Mouse (Mus musculus): ENCODE results near the gene Ccnd3.
"Not testable (repeated sequence)": the region's sequence is repeated elsewhere in the genome, so short reads cannot be mapped to it uniquely, and the experiment has no call there.

Ccnd3 gene

DNA sequence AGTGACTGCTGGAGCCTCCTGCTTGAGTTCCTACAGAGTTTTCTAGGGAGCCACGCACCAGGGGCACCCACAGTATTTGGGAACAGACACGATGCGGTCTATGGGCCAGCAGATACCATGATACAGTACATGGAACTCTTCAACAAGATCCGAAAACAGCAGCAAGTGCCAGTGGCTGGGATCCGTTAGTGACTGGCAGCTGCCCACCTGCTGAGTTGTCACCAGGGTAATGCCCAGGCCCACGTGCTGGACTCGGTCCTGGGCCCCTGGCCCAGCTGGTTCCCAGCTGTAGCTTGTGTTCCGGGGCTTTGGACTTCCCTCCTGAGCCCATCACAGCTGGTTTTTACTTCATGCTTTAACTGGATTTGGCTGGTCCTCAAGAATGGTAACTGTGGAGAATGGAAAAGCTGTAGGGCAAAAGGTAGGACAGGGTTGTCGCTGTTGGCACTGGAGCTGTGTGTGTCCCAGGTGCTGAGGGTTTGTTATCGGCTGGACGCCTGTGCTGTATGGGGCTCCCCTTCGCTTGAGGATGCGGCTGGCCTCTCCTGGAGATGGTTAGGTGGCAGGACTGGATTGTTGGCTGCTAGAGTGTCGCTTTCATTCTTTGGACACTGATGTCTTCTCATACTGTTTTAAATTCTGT, 118.2 kb downstream of the Ccnd3 start:
- H3K4me1 ChIP-seq (replicated peaks; ENCODE audit: low read depth, low read length), result peaks cover 54% of the 10 kb centered on the region
- TF ChIP-seq POU5F1 (IDR thresholded peaks at IDR 0.05; ENCODE audit: borderline replicate concordance, low read length) (no peak), NANOG (IDR thresholded peaks at IDR 0.05; ENCODE audit: borderline replicate concordance, low read length) (no peak), CTCF (conservative IDR thresholded peaks at IDR 0.05; ENCODE audit: low read length) (no peak)

DNA sequence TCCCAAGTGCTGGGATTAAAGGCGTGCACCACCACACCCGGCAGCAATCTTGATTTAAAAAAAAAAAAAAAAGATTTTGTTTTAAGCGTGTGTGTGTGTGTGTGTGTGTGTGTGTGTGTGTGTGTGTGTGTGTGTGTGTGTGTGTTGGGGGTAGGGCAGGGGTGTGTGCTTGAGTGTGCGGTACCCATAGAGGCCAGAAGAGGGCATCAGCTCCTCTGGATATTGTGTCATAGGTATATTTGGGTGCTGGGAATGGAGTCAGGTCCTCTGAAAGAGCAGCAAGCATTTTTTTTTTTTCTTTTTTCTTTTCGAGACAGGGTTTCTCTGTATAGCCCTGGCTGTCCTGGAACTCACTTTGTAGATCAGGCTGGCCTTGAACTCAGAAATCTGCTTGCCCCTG, 119.7 kb downstream of the Ccnd3 start:
- H3K4me3 ChIP-seq (replicated peaks; ENCODE audit: low read length); H3K27me3 ChIP-seq (ENCODE audit: insufficient read depth, low read length); H3K9me3 ChIP-seq (ENCODE audit: low read length): not testable (repeated sequence)
- Histone ChIP-seq H3K4me1 (replicated peaks; ENCODE audit: low read depth, low read length) (peaks cover 56% of the 10 kb centered on the region), H3K36me3 (ENCODE audit: insufficient read depth, low read length) (peaks cover 74% of the 10 kb centered on the region)

More for the DNA sequence above, 118.2 kb downstream of the Ccnd3 start:
- Histone ChIP-seq H3K9me3 (ENCODE audit: low read length) (no peaks in the 10 kb centered on the region), H3K36me3 (ENCODE audit: insufficient read depth, low read length) (peaks cover 89% of the 10 kb centered on the region), H3K27me3 (ENCODE audit: insufficient read depth, low read length) (no peaks in the 10 kb centered on the region), H3K4me3 (replicated peaks; ENCODE audit: low read length) (no peak overlapping the region)

DNA sequence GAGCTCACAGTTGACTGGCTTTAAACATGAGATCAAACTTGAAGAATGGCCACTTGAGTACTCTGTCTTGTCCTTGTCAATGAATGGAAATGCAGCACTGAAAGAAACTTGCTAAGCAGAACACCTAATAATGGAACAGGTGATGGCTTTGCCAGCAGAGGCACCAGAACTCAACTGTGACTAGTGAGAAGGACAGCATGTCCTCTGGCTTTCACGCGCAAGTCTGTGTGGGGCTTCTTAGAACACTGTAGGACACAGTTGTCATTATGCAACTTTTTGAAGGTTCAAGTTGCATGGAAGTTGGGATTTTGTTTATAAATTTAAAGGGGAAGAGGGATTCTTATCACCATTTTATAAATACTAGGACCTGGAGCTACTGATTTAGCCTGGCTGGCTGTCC, 120.2 kb downstream of the Ccnd3 start:
- peaks cover 69% of the 10 kb centered on the region for H3K36me3 ChIP-seq (ENCODE audit: insufficient read depth, low read length)
- TF ChIP-seq POU5F1 (IDR thresholded peaks at IDR 0.05; ENCODE audit: borderline replicate concordance, low read length), result no peak
- TF ChIP-seq NANOG (IDR thresholded peaks at IDR 0.05; ENCODE audit: borderline replicate concordance, low read length), result no peak
- peaks cover 53% of the 10 kb centered on the region for H3K4me1 ChIP-seq (replicated peaks; ENCODE audit: low read depth, low read length)
- no peaks in the 10 kb centered on the region for H3K9me3 ChIP-seq (ENCODE audit: low read length)
- no peaks in the 10 kb centered on the region for H3K27me3 ChIP-seq (ENCODE audit: insufficient read depth, low read length)
- H3K4me3 ChIP-seq (replicated peaks; ENCODE audit: low read length), result no peak overlapping the region

DNA sequence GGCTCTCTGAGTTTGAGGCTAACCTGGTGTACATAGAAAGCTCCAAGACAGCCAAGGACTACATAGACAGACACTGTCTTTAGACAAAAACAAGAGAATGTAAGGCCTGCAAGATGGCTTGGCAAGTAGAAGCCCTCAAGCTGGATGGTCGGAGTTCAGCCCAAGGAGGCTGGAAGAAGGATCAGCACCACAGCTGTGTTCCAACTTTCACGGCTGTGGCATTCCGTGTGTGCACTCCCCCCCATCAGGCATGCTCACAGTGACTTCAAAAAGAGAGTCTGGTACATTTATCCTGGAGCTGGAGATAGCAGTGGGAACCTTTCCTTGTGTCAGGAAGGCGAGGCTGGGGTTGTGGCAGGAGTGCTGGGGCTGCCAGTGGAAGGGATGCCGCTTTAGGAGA, 121.2 kb downstream of the Ccnd3 start:
- Histone ChIP-seq H3K4me1 (replicated peaks; ENCODE audit: low read depth, low read length) (peaks cover 56% of the 10 kb centered on the region), H3K27me3 (ENCODE audit: insufficient read depth, low read length) (peaks cover 6% of the 10 kb centered on the region), H3K36me3 (ENCODE audit: insufficient read depth, low read length) (peaks cover 61% of the 10 kb centered on the region), H3K4me3 (replicated peaks; ENCODE audit: low read length) (no peak overlapping the region), H3K9me3 (ENCODE audit: low read length) (no peaks in the 10 kb centered on the region)
- no peak for TF ChIP-seq CTCF (conservative IDR thresholded peaks at IDR 0.05; ENCODE audit: low read length)
- TF ChIP-seq NANOG (IDR thresholded peaks at IDR 0.05; ENCODE audit: borderline replicate concordance, low read length), result no peak
- no peak for TF ChIP-seq POU5F1 (IDR thresholded peaks at IDR 0.05; ENCODE audit: borderline replicate concordance, low read length)

DNA sequence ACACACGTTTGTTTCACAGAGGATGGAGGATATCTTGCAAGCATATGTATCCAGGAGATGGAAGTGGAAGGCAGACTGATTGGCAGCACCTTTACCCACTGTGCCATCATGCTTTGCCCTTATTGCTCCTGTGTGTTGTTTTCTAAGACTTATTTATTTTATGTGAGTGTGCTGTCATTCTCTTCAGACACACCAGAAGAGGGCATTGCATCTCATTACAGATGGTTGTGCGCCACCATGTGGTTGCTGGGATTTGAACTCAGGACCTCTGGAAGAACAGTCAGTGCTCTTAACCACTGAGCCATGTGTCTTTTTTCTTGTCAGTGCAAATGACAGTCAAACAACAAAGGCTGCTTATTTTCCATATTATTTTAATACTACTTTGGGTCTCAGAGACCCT, 122.9 kb downstream of the Ccnd3 start:
- Histone ChIP-seq H3K27me3 (ENCODE audit: insufficient read depth, low read length) (peaks cover 11% of the 10 kb centered on the region), H3K4me1 (replicated peaks; ENCODE audit: low read depth, low read length) (peaks cover 41% of the 10 kb centered on the region), H3K9me3 (ENCODE audit: low read length) (no peaks in the 10 kb centered on the region), H3K4me3 (replicated peaks; ENCODE audit: low read length) (peak overlapping the region; percentile 87; the same call in 1 of the 2 replicates), H3K36me3 (ENCODE audit: insufficient read depth, low read length) (peaks cover 43% of the 10 kb centered on the region)
- TF ChIP-seq POU5F1 (IDR thresholded peaks at IDR 0.05; ENCODE audit: borderline replicate concordance, low read length) (no peak), CTCF (conservative IDR thresholded peaks at IDR 0.05; ENCODE audit: low read length) (no peak), NANOG (IDR thresholded peaks at IDR 0.05; ENCODE audit: borderline replicate concordance, low read length) (no peak)

DNA sequence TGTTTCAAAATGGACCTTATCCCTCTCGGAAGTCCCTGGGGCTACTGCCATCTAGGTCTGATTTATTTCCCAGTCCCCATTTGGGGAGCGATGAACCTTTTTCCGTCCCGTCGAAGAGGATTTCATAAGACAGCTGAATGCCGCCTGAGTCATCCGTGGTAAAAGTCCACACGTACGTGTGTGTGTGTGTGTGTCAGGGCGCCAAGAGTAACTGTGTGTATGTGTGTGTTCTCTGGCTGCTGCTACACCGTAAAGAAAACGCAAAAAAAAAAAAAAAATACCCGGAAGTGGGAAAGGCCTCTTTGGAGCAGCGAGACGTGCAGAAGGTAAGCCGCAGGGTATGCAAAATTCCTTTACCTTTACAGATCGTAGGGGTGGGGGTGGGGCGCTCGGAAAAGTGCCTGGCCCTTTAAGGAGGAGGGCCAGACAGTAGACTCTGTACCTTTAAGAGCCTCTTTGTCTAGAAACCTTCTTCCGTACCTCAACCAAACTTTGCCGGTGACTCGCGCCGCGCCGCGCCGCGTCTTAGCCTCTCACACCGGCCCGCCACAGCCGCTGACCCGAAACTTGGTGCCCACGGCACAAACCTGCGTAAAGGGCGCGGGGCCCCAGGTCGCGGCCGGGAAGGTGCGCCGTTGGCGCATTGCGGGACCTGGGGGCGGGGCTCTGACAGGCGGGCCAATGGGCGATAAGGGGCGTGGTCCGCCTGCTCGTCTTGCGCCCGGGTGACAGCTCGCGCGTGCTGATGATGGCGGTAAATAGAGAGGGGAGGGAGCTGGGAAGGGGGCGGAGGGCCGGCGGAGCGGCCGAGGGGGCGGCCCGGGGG, 124.2 kb downstream of the Ccnd3 start:
- TF ChIP-seq CTCF (conservative IDR thresholded peaks at IDR 0.05; ENCODE audit: low read length) (no peak), POU5F1 (IDR thresholded peaks at IDR 0.05; ENCODE audit: borderline replicate concordance, low read length) (no peak), NANOG (IDR thresholded peaks at IDR 0.05; ENCODE audit: borderline replicate concordance, low read length) (no peak)
- peaks cover 11% of the 10 kb centered on the region for H3K27me3 ChIP-seq (ENCODE audit: insufficient read depth, low read length)
- H3K9me3 ChIP-seq (ENCODE audit: low read length), result no peaks in the 10 kb centered on the region
- peaks cover 34% of the 10 kb centered on the region for H3K4me1 ChIP-seq (replicated peaks; ENCODE audit: low read depth, low read length)
- H3K4me3 ChIP-seq (replicated peaks; ENCODE audit: low read length), result peak overlapping the region; percentile 87
- peaks cover 30% of the 10 kb centered on the region for H3K36me3 ChIP-seq (ENCODE audit: insufficient read depth, low read length)

DNA sequence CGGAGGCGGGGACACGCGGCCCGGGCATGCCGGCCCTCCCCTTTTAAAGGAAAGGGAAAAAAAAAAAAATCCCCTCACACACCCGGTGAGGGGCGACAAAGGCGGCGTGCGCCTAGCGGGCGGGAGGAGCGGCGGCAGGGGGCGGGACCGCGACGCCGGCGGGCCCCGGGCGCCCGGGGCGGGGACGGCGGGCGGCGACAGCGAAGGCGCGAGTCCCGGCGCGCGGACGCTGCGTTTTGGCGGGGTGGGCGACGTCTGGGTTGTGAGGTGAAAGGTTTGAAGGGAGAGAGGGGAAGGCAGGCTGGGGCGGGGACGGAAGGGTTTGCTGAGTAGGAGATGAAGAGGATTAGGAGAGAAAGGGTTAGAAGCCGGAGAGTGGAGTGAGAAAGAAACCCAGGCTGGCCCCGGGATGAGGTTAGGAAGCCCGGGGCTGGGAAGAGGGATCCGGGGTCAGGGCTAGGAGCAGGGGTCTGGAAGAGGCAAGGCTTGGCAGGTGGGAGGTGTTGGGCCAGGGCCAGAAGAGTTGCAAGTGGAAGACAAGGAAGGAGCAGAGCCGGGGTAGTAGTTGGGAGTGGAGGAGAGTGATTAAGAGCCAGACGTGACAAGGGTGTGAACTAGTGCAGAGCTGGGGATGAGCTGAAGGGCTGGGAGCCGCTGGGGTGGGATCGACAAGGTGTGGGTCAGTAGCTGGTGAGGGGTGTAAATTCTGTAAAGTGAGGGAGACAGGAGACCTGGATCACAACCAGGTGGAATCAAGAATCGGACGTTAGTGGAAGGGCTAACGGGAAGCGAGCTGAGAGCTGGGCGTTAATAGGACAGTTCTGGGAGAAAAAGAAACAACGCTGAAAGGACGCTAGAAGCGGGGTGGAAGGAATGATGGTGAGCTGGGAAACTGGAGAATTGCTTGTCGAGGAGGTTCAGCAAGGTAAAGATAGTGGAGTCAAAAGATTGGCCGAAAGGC, 125.1 kb downstream of the Ccnd3 start:
- H3K4me3 ChIP-seq (replicated peaks; ENCODE audit: low read length), result peak overlapping the region; percentile 87
- no peaks in the 10 kb centered on the region for H3K9me3 ChIP-seq (ENCODE audit: low read length)
- peaks cover 11% of the 10 kb centered on the region for H3K27me3 ChIP-seq (ENCODE audit: insufficient read depth, low read length)
- H3K4me1 ChIP-seq (replicated peaks; ENCODE audit: low read depth, low read length), result peaks cover 33% of the 10 kb centered on the region
- peaks cover 25% of the 10 kb centered on the region for H3K36me3 ChIP-seq (ENCODE audit: insufficient read depth, low read length)
- TF ChIP-seq POU5F1 (IDR thresholded peaks at IDR 0.05; ENCODE audit: borderline replicate concordance, low read length) (no peak), CTCF (conservative IDR thresholded peaks at IDR 0.05; ENCODE audit: low read length) (no peak)

DNA sequence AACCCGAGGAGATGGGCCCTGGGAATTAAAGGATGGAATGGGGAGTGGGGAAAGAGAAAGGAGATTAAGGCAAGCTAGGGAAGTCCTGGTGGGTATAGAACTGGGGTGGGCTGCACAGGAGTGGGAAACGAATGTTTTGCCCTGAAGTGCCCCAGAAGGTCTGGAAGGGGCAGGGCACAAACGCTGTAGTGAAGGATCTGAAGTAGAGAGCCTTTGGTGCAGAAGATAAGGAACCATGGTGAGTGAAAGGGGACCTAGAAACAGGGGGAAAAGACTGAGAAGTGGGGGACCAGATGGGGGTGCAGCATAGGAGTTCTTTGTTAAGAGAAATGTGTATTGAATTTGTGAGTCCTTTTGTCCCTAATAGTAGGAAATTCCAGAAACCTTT, 125.8 kb downstream of the Ccnd3 start, which contains the start of gene Usp49:
Usp49 (plus strand) TSS at position 13 of the 388 bp plus-strand sequence.
- no peak for TF ChIP-seq POU5F1 (IDR thresholded peaks at IDR 0.05; ENCODE audit: borderline replicate concordance, low read length)
- Histone ChIP-seq H3K4me1 (replicated peaks; ENCODE audit: low read depth, low read length) (peaks cover 31% of the 10 kb centered on the region), H3K4me3 (replicated peaks; ENCODE audit: low read length) (peak within 1 kb of the TSS; percentile 87), H3K36me3 (ENCODE audit: insufficient read depth, low read length) (peaks cover 22% of the 10 kb centered on the region), H3K27me3 (ENCODE audit: insufficient read depth, low read length) (peaks cover 11% of the 10 kb centered on the region), H3K9me3 (ENCODE audit: low read length) (no peaks in the 10 kb centered on the region)

Data from E14TG2a.4 (cell line).